Mouse (Mus musculus) thymus, adult 2 months (tissue): ENCODE measurements around the gene Ssb.

Experiments used
- CTCF ChIP-seq: fragments of 200-500 bp; IDR thresholded peaks from 2 replicates; pipeline ENCODE4 v1.5.1; 2012; ENCODE audit warnings: mild to moderate bottlenecking, control low read depth, low read length, moderate library complexity, borderline replicate concordance; ENCODE audit not compliant: control insufficient read depth, poor library complexity, insufficient read depth; ENCODE audit errors: extremely low read depth
- POLR2A ChIP-seq: fragments of 200-500 bp; IDR thresholded peaks from 2 replicates; pipeline ENCODE4 v1.6.1; 2012; ENCODE audit warnings: mild to moderate bottlenecking, low read length, control low read depth, moderate library complexity; ENCODE audit not compliant: control insufficient read depth, poor library complexity, insufficient read depth; ENCODE audit errors: extremely low read depth

- TF ChIP-seq CTCF (no peak), POLR2A (no peak)
These were observed 22.6 kb downstream of the Ssb start for GRCm38 (mm10) chr2:69883990-69884391.
